Mouse (Mus musculus): ENCODE measurements around the gene Scfd2.

GRCm38 (mm10) chr5:74199793-74200192 lies 331.8 kb downstream of the Scfd2 start:
- no peak for TF ChIP-seq CTCF (IDR thresholded peaks at IDR 0.05; ENCODE audit: extremely low read depth, insufficient read length, insufficient replicate concordance, low read depth, low read length)
- TF ChIP-seq POLR2A (IDR thresholded peaks at IDR 0.05; ENCODE audit: low read depth, low read length), result no peak

Data from small intestine, adult 2 months (tissue).